Mouse (Mus musculus) left cerebral cortex, postnatal 4 days (tissue): Measurements from ENCODE around the gene Agpat2. TPM values are rescaled to one million over a fixed set of nuclear protein-coding genes. Genes with fewer than 3 reads are reported as not detected.
A peak's percentile ranks its signal among the peaks of the same experiment; 100 is the strongest.

Experiments
- DNase-seq: peaks from one replicate; pipeline ENCODE4 v3.0.0-alpha.2; 2022
- intact Hi-C: fragments of 180-260 bp; cut with DNase I; formaldehyde crosslinking; loops from one replicate; pipeline ENCODE4 v1.15.1; 2025
- total RNA-seq, 2 experiments: library from RNA; stranded (reverse); gene quantifications; 2 replicates each; pipeline ENCODE4 v1.2.3; 2021

Gene Agpat2
- total RNA-seq, 2 experiments from 2014 or later = 2.8 to 3.9 TPM

DNA sequence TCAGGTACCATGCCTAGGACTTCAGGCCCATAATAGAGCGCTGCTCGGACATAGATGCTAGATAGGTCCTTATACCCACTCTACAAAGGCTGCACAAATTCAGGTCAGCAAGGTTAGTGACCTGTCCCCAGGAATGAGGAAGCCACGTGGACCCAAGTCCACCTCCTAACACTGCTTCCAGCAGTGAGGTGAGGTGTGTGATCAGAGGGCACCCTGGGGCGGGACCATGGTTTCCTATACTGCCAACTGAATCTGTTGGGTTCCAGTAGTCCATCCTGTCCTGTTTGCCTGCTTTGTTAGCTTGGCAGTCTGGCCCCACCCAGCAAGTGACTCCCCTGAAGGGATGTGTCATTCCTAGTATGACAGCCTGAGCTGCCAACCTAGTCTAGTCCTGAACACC, 4.3 kb downstream of the Agpat2 start:
- intact Hi-C loops = no loop called here
- DNase-seq = no peak

DNA sequence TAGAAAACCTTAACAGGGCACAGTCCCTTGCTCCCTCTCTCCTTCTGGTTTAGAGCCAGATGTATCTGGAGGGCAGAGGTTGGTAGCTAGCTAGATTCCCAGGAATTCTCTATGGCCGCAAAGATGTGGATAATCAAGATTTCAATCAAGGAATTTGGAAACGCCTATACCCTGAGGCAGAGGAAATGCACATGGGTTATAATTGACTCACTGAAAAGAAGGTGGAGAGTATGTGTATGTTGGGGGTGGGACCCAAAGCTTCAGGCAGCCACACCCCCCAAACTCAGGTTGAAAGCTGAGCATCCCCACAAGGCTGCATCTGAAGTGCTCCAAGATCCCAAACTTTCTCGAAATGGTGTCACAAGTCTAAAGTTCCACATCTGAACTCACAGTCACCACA, 5.8 kb downstream of the Agpat2 start:
- DNase-seq = no peak
- intact Hi-C loops = no loop called here

DNA sequence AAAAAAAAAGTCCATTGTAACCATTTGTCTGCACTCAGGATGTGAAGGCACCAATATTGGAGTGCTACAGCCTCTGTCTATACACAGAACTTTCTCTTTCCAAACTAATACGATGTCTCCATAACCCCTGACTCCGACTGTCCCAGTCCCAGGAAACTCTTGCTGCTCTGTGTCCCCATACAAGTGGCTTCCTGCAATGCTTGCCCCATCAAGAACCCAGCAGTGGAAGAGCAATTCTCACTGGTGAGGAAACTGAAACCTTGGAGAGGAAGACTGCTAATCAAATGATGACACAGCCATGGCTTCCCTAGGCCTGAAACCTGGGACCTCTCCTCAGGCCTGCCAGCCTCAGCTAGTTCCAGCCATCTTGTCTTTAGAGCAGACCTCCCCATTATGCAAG, 6.4 kb downstream of the Agpat2 start:
- intact Hi-C loops = no loop called here
- DNase-seq = no peak

DNA sequence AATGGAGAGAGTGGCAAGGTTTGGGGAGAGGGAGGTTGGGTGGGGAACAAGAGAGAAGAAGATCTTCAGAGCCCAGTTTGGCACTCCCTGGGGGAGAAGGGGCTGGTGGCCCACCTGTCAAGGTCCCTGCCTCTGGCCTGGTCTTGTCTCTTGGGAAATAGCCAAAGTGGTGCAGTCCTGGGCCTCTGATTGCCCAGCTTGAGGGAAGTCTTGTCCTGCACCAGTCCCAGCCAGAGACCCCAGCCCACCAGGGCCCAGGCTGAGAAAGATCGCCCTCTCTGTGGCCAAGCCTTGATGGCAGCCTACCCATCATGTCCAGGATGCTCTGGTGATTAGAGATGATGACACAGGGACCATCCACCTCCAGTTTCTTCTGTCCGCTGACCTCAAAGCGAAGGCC, 7.3 kb downstream of the Agpat2 start:
- intact Hi-C loops = no loop called here
- DNase-seq = no peak

DNA sequence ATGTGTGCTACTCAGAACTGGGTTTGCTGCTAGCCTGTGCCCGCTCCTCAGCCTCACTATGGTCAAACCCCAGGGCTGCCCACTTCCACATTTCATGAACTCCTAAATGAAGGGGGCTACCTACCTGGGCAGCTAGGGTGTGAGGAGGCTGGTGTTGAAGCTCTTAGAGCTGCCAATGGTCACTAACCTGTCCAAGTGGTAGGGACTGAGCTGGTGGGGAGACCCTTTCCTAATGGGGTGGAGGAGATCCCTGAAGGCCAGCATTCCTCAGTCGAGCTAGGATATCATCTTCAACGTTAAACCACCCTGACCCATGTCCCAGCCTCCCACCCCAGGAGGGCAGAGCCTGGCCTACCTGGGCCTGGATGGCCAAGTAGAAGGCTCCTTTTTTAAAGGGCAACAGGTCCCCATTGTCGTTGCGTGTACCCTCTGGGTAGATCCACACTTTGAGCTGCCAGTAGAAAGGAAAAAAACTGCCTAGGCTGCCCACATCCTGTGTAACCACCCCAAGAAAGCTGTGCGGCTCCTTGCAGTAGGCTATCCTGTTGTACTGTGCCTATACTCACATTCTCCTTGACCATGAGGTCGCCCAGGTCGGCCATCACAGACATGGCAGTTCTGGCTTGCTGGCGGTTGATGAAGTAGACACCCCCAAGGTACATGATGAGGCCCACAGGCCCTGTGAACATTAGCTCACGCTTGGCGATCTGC, 8.3 kb downstream of the Agpat2 start:
- DNase-seq = no peak
- intact Hi-C loops = no loop called here

DNA sequence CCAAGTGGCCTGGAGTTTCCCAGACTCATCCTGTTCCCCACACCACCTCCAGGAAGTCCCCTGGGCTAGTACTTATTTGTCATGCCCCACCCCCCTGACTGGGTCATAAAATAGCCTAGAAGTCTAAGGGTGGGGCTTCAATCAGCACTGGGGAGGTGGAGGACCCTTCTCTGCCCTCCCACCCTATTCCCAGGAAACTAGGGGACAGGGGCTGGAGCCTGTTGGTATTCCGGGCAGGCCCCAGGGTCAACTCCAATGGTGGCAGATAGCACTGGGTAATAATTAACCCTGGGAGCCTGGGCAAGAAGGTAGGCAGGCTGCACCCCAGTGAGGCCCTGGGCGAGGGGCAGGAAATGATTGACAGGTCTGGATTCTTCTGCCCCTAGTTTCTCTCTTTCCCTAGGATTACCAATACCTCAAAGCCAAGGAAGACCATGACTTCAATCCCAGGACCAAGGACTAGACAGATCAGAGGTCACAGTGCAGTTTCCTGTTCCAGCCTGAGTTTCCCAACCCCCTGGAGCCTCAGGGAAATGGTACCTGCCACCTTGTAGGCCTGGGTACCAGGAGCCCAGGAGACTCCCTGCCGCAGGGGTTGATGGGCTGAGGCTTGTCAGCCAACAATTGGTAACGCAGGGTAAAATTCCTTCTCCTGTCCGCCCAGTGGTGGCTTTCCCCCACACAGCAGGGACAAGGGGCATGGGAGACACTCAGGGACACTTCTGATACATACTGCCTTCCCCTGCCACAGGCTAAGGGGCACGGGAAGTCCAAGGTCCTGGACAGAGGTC, 9.1 kb downstream of the Agpat2 start:
- intact Hi-C loops = no loop called here
- no peak for DNase-seq

DNA sequence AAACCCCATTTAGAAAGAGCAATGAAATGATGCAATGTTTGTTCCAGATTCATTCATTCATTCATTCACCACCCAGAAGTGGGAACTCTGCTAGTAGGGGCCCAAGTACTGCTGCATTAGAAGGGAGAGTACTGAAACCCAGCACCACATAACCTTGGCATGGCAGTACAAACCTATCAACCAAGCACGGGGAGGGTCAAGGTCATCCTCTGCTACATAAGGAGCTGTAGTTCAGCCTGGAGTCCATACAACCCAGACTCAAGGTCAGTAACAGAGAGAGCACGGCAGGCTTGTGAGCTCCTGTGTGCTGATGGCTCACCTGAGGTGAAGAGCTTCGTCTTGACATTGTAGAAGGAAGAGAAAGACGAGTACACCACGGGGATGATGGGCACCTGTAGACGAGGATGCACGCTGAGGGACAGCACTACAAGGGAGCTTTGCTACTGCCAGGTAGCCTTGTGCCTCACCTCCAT, 9.7 kb downstream of the Agpat2 start:
- DNase-seq = no peak
- intact Hi-C loops = no loop called here

DNA sequence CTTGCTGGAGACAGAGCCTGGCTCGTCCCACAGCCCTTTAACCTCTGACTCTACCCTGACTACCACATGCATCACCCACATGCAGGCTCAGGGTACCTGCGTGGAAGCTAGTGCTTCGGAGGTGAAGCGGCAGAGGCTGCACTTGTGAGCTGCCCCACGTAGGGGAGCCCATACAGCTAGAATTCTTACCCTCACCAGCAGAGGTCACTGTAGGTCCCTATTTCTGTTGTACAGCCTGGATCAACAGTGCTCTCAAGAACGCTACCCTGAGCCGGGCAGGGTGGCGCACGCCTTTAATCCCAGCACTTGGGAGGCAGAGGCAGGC, 10.2 kb downstream of the Agpat2 start:
- no peak for DNase-seq
- intact Hi-C loops = no loop called here

DNA sequence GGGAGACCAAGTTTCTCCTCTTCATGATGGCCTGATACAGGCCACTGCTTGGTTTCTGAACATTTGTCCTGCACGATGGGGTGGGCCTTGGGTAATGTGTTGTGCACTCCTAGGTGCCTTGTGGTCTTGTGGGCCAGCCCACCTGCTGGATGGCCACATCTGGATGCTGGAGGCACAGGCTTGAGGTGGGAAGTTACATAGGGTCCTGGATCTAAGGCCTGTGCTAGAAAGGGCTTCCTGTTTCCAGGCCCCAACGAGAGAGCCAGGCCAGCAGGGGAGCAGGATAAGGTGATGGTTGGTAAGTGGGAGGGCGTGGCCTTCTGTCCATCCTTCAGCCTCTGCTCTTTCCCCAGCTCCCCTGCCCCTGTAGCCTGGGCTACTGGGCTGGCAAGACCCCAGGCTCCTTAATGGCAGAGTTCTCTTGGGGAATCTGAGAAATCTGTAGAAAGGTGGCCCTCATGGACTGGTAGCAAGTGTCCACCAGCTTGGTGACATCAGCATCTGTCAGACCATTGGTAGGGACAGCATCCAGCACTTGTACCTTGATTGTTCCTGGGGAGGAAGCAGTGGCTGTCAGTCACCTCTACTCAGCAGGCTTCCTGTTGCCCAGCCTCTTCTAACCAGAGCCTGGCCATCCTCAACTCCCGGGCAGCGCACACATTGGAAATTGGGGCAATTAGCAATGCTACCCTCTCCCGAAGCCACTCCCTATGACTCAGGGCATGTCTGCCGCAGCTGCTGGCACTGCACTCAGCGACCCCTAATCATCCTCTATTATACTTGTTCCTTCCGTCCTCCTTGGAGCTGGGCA, 10.8 kb downstream of the Agpat2 start:
- DNase-seq = no peak
- intact Hi-C loops = no loop called here

DNA sequence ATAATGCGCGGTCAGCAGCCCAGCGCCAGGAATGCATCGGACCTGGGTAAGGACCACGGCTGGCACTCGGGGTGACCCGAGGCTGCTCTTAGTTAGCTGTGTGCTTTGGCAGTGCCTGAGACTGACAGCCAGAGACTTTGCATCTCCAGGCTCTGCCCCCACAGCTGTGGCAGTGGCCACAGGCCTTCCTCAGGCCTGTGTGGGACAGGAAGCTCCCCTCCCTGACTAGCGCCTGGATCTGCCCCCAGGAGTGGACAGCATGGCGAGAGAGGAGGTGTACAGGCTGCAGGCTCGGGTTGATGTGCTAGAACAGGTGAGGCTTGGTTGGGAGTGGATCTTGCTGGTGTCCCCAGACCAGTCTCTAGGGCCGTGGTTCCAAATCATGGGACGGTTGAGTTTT, 12.8 kb downstream of the Agpat2 start:
- intact Hi-C loops = no loop called here
- no peak for DNase-seq

DNA sequence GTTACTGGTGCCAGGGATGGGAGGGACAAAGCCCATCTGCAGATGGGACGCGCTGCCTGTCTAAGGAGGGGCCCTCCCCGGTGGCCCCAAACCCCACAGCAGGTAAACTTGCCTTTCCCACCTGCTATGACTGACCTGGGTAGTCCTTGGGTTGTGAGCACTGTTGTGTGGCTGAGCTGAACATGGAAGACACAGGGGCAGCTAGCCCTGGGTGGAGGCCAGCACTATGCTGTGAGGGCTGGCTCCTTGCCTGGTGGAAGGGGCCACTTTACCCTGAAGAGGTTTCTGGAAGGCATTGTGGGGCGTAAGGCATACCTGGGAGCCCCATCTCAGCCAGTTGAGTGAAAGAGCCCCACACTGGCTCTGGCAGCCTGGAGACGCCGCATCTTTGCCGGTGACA, 13.3 kb downstream of the Agpat2 start:
- peak; percentile 68 for DNase-seq
- intact Hi-C loops = no loop called here

DNA sequence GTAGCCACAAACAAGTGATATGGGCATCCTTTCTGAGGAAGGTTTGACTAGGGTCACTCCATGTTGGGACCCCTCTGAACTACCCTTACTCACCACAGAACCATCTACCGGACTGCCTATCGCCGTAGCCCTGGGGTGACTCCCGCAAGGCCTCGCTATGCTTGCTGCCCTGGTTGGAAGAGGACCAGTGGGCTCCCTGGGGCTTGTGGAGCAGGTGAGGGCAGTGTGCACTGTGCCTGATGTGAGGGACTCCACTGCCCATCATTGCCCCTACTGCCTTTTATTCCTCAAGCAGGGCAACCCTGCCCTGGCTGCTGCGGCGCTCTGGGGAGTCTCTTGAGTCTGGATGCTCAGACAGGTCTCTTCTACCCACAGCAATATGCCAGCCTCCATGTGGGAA, 13.9 kb downstream of the Agpat2 start:
- intact Hi-C loops = no loop called here
- DNase-seq = no peak

DNA sequence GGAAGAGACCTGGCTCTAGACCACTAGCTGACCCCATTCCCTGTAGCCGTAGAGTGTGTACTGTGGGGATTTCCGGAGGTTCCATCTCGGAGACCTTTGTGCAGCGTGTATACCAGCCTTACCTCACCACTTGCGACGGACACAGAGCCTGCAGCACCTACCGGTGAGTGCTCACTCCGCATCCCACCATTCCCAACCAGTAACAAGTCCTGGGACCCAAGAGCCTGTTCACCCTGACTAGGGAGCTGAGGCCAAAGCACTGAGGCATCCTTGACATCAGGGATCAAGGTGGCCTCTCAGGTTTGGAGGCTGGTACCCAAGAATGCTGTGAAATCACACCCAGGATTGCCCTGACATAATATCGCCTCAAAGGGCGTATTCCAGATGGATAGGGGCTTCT, 14.9 kb downstream of the Agpat2 start:
- no peak for DNase-seq
- intact Hi-C loops = no loop called here

DNA sequence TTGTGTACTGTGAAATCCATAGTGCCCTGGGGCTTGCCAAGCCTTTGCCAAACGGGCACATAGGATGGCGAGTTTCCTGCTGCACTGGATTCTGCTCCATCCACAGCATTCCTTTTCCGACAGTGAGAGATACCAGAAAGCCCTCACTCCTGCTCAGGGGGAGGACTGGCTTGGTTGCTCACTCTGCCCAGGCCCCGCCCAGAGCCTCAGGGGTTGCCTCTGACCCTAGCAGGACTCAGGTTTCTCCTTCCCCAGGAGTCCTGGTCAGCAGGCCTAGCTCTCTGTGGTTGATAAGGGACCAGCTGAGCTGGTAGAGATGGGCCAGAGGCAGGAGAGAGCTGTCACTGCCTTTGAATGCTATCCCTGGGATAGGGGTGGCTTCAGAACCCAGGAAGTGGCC, 15.6 kb downstream of the Agpat2 start:
- intact Hi-C loops = no loop called here
- no peak for DNase-seq

DNA sequence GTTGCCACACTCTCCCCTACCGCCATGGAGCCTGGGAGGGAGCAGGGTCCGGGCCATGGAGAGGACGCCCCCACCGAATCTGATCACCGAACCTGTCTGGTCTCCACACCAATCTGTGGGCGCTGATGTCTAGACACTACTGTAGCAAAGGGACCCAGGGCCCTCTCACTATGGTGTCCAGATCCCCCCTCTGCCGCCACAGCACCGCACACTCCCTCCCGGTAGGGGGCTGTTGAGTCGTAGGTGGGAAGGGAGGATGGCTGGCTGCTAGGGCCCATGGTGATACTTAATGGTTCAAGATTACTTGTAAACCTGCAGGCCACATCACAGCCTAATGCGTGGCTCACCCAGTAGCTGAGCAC, 17.2 kb downstream of the Agpat2 start:
- no peak for DNase-seq
- intact Hi-C loops = no loop called here

DNA sequence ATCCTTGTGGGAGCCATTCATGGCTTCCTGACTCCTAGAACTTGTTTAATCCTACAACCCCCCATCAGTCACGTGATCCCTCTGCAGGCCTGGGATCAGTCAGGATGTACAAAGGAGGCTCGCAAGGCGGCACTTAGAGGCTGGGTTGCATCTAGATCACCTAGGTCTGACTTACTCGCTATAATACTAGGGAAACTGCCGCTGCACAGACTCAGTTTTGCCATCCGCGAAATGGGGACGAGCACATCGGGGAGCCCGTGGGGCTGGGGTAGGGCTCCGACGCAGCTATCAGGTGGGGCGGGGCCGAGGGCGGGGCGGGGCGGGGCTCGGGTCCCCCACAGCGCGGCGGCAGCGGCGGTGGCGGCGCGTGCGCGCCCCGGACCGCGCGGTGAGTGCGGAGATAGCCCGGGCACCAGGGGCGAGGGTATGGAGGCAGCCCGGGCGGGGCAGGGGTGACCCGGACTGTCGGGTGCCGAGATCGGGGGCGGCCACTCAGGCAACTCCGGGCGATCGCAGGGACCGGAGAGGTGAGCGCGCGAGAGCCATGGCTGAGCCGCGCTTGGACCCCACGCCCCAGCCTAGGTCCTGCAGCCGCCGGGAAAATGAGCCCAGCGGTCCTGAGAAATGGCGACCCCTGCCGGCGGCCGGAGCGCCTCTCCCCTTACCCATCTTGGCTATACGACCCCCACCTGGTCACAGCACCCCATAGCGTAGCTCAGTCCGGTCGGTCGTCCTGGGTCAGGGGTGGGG, 17.7 kb downstream of the Agpat2 start, which contains the start of gene Gm20532:
Gm20532 (plus strand) TSS at position 346 of the 750 bp plus-strand sequence.
- peak; percentile 83 for DNase-seq

DNA sequence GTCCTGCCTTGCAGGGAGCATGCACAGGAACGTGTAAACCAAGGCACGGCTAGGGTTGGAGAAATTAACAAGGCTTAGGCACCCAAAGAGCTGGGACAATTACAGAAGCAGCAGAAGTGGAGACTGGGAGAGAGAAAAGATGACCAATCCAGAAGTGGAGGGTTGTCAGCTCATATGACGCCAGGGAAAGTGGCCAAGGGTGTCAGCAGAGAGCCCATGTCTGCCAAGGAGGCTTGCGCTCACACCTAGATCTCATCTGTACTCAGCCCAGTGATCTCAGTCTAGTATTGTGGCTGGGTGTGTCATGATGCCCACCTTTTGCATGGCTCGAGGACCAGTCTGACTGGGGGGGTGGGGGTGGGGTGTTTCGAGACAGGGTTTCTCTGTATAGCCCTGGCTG, 18.5 kb downstream of the Agpat2 start:
- peak; percentile 39 for DNase-seq
- intact Hi-C loops = no loop called here

More for the DNA sequence above, 17.7 kb downstream of the Agpat2 start, which contains the start of gene Gm20532:
- intact Hi-C loops = no loop called here

DNA sequence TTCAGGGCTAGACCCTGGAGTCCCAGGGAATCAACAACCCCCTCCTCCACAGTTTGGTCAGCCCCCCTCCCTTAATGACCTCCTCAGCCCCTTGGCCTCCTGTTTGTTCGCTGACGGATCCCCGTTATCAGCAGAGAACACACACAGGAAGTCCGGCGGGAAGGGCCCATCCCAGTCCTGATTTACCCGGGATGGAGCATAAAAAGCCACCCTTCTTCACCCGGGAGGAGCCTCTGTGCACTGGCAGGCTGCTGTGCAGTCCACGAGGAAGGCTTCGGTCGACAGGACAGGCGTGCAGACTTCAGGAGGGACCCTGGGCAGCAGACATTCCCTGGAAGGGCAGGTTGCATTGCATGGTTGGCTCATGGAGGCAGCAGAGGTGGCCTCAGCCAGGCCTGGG, 20.6 kb downstream of the Agpat2 start:
- intact Hi-C loops = no loop called here
- no peak for DNase-seq

DNA sequence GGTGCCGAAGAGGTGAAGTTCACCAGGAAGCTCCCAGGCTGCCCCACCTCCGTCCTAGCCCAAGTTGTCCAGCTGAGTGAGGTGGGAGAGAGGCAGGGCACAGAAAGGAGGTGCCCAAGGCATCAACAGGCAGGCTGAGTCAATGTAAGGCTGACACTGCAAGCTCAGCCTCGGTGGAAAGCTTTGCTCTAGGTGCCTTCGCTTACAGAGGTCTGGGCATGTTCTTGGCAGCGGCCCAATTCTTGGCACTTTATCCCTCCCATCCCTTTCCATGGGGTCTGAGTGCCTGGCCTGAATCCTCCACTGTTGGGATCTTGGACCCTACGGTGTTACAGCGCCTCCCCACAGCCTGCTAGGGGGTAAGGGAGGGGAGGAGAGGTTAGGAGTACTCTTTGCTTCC, 21.5 kb downstream of the Agpat2 start:
- intact Hi-C loops = no loop called here
- DNase-seq = peak; percentile 53

DNA sequence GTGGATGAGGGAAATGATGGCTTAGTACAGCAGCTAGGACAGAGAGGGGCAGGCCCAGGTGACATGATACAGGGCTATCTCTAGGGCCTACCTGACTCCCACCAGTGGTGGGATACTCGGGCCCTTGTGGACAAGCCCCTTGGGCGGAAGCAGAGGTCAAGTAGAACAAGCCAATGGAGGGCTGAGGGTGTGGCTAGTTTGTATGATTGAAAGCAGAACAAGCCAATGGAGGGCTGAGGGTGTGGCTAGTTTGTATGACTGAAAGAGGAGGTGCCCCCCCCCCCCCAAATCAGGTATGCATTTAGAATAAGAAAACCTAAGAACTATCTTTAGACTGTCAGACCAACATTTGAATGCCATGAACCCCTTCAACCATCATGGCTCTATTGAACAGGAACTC, 22.0 kb downstream of the Agpat2 start:
- DNase-seq = no peak
- intact Hi-C loops = no loop called here

DNA sequence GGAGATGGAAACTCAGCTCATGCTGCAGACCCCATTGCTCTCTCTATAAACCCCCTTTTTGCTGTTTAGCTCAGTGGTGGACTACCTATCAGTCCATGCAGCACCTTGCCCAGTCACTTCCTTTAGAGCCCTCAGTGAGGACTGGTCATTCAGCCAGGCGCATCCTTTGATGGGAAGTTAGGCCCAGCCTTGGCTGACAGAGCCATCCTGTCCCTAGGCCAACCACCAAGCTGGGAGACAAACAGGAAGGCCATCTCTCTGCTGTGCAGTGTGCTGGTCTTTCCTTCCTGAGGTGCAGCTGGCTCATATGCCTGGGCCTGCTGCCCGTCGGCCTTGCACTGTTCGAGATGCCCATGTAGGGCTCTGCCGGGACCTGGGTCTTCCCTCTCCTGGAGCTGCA, 23.5 kb downstream of the Agpat2 start:
- DNase-seq = no peak
- intact Hi-C loops = no loop called here
